Mouse (Mus musculus): ENCODE measurements around the gene Metap1d. TPM values are rescaled to one million over a fixed set of nuclear protein-coding genes. Genes with fewer than 3 reads are reported as not detected.

Gene Metap1d
- polyA plus RNA-seq, 1 experiment = 56.1 TPM

DNA sequence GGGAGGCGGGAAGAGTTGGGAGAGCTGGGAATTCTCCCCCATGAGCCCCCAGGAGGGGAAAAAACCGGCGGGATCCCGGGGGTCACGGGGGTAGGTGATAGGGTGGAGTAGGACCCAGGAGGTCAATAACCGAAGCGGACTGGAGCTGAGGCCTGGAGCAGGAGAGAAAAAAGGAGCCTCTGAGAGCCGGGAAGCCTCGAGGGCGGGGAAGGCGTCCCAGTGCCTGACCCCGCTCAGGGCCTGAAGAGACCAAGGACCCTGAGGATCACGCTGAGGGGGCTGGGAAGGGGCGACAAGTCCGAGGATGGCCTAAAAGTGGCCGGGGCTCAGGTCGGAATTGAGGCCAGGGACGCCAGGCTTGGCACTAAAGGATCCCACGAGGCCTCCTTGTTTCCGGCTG, 90.9 kb downstream of the Metap1d start:
- no peak overlapping the region for H3K27ac ChIP-seq (ENCODE audit: insufficient read depth, low read length)
- no peak overlapping the region for H3K4me3 ChIP-seq (replicated peaks; ENCODE audit: insufficient read depth, low read depth, low read length)
- H3K4me1 ChIP-seq (ENCODE audit: control insufficient read depth, insufficient read depth, low read length) = peaks cover 11% of the 10 kb centered on the region; the same call in 1 of the 2 replicates
- peak in 1 of 2 experiments; percentile 23 for DNase-seq
- TF ChIP-seq CTCF (IDR thresholded peaks at IDR 0.05; ENCODE audit: borderline replicate concordance, insufficient read depth, low read depth, low read length) (no peak), POLR2A (IDR thresholded peaks at IDR 0.05; ENCODE audit: borderline replicate concordance, insufficient read depth, low read length) (no peak)
- WGBS = 8% methylated on average over 20 of the region's 20 CpGs
- H3K27me3 ChIP-seq (ENCODE audit: control insufficient read depth, insufficient read depth, low read length) = peaks cover 41% of the 10 kb centered on the region; the same call in 1 of the 2 replicates

DNA sequence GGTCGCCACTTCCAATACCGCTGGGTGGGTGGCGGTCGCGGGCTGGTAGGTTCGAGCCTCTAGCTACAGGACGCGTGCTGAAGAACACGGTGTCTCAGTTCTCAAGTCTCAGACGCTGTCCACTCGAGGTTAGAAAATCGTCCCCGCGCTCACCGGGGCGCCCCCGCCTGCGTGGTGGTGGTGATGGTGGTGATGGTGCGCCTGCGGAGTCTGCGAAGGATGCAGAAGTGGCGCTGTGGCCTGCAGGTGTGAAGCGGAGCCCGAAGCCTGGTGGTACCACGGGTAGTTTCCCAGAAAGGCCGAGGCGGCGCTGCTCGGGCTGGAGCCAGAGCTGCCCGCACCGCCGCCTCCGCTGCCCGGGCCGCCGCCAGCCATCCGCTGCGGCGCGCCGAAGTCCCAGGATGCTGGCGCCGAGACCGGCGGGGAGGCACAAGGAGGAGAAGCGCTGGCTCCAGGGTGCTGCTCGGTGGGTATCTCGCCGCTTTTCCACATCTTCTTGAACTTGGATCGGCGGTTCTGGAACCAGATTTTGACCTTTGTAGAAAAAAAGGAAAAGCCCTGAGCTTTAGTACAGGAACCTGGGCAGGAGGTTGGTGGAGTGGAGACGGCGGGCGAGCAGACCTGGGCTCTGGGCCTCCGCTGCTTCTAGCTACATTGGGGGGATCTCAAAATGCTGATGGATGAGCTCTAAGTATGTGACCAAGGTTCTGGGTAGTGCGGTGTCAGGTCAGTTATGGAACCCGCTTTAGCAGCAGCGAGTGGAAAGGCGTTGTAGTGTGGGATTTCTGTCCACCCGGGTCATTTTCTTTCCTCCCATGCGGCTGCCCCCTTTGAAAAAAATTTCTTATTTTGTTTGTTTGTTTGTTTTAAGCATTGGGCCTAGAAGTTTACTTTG, 91.6 kb downstream of the Metap1d start:
- Histone ChIP-seq H3K27ac (ENCODE audit: insufficient read depth, low read length) (no peak overlapping the region), H3K4me1 (ENCODE audit: control insufficient read depth, insufficient read depth, low read length) (peaks cover 11% of the 10 kb centered on the region; the same call in 1 of the 2 replicates), H3K27me3 (ENCODE audit: control insufficient read depth, insufficient read depth, low read length) (peaks cover 39% of the 10 kb centered on the region; the same call in 1 of the 2 replicates), H3K4me3 (replicated peaks; ENCODE audit: insufficient read depth, low read depth, low read length) (no peak overlapping the region)
- WGBS = 4% methylated on average over 61 of the region's 61 CpGs
- DNase-seq = peak in 1 of 2 experiments; percentile 49
- TF ChIP-seq CTCF (IDR thresholded peaks at IDR 0.05; ENCODE audit: borderline replicate concordance, insufficient read depth, low read depth, low read length) (no peak), POLR2A (IDR thresholded peaks at IDR 0.05; ENCODE audit: borderline replicate concordance, insufficient read depth, low read length) (no peak)

DNA sequence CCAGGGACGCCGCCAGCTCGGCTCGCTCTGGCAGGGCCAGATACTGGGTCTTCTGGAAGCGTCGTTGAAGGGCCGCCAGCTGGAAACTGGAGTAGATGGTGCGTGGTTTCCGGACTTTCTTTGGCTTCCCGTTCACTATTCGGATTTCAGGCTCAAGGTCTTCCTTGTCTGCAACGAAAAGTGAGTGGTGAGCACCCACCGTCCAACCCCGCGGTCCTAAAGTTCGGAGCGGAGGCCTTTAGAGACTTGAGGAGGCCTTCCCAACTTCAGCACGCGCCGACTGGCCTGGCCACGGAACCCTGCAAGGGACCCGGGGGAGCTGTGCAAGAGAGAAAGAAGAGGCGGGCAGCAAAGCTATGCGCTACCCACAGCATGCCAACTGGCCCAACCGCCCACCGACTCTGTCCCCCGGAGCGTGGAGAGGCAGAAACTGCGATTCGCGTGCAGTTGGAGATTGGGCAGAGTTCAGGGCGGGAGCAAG, 92.4 kb downstream of the Metap1d start:
- 3% methylated on average over 32 of the region's 32 CpGs for WGBS
- Histone ChIP-seq H3K4me3 (replicated peaks; ENCODE audit: insufficient read depth, low read depth, low read length) (no peak overlapping the region), H3K4me1 (ENCODE audit: control insufficient read depth, insufficient read depth, low read length) (peaks cover 11% of the 10 kb centered on the region; the same call in 1 of the 2 replicates), H3K27me3 (ENCODE audit: control insufficient read depth, insufficient read depth, low read length) (peaks cover 37% of the 10 kb centered on the region; the same call in 1 of the 2 replicates), H3K27ac (ENCODE audit: insufficient read depth, low read length) (no peak overlapping the region)
- TF ChIP-seq POLR2A (IDR thresholded peaks at IDR 0.05; ENCODE audit: borderline replicate concordance, insufficient read depth, low read length) (no peak), CTCF (IDR thresholded peaks at IDR 0.05; ENCODE audit: borderline replicate concordance, insufficient read depth, low read depth, low read length) (no peak)
- DNase-seq = peak in 1 of 2 experiments; percentile 53

DNA sequence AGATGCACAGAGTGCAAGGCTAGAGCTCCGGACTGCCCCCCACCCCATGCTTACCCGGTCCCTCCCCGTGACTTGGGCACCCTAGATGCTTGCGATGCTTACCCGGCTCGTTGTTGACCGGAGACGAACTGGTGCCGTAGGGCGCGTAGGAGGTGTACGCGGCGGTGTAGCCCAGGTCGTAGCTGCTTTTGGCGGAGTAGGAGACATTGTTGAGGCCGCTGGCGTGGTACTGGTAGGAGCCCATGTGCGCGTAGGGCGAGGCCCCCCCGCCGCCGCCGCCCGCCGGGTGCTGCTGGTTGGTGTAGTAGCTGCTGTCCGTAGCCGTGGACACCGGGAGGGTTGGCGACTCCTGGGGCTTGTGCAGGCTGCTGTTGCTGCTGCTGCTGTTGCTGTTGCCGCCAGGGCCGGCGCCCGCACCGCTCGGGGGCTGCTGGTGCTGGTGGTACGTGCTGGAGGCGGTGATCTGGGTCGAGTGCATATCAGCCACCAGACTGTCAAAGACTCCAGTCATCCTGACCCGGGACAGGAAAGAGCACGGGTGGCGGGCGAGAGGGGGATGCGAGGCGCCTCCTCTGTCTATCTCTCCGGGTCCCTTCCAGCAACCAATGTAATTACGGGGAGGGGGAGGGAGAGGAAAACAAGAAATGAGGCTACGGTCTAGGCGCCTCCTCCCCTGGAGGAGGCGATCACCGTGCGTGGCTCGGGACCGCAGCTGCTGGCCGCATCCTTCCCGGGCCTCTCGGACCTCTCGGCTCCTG, 93.0 kb downstream of the Metap1d start:
- DNase-seq = peak in 1 of 2 experiments; percentile 41
- no peak overlapping the region for H3K27ac ChIP-seq (ENCODE audit: insufficient read depth, low read length)
- peaks cover 11% of the 10 kb centered on the region; the same call in 1 of the 2 replicates for H3K4me1 ChIP-seq (ENCODE audit: control insufficient read depth, insufficient read depth, low read length)
- no peak for TF ChIP-seq CTCF (IDR thresholded peaks at IDR 0.05; ENCODE audit: borderline replicate concordance, insufficient read depth, low read depth, low read length)
- no peak for TF ChIP-seq POLR2A (IDR thresholded peaks at IDR 0.05; ENCODE audit: borderline replicate concordance, insufficient read depth, low read length)
- 2% methylated on average over 59 of the region's 59 CpGs for WGBS
- H3K27me3 ChIP-seq (ENCODE audit: control insufficient read depth, insufficient read depth, low read length) = peaks cover 35% of the 10 kb centered on the region; the same call in 1 of the 2 replicates
- no peak overlapping the region for H3K4me3 ChIP-seq (replicated peaks; ENCODE audit: insufficient read depth, low read depth, low read length)

DNA sequence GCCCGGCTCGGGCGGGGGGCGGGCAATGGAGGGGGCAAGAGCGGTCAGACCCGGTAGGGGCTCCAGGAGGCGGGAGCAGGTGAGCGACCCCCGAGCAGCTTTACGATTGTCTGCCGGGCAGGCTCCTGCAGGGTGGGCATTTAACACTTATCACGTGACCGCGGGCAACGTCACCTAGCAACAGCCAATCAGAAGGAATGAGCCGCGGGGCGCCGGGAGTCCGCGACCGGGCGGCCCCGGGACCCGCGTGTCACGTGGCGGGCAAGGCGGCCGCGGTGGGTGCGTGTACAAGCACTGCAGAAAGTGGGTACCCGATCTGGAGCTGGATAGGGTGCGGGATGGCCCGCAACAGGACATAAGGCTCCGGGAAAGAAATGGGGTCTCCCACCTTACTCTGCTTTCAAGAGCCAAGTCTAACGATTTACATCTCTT, 93.6 kb downstream of the Metap1d start, which contains the start of gene Dlx2:
Dlx2 (minus strand) TSS at position 115 of the 432 bp plus-strand sequence.
- H3K27me3 ChIP-seq (ENCODE audit: control insufficient read depth, insufficient read depth, low read length) = peaks cover 29% of the 10 kb centered on the region; the same call in 1 of the 2 replicates
- DNase-seq = peak in 1 of 2 experiments; percentile 32
- no peak for TF ChIP-seq POLR2A (IDR thresholded peaks at IDR 0.05; ENCODE audit: borderline replicate concordance, insufficient read depth, low read length)
- no peak for TF ChIP-seq CTCF (IDR thresholded peaks at IDR 0.05; ENCODE audit: borderline replicate concordance, insufficient read depth, low read depth, low read length)
- no peak within 1 kb of the TSS for H3K4me3 ChIP-seq (replicated peaks; ENCODE audit: insufficient read depth, low read depth, low read length)
- H3K4me1 ChIP-seq (ENCODE audit: control insufficient read depth, insufficient read depth, low read length) = peaks cover 11% of the 10 kb centered on the region; the same call in 1 of the 2 replicates
- whole genome bisulfite sequencing = under 1% methylated on average over 36 of the region's 37 CpGs
- H3K27ac ChIP-seq (ENCODE audit: insufficient read depth, low read length) = no peak within 1 kb of the TSS

DNA sequence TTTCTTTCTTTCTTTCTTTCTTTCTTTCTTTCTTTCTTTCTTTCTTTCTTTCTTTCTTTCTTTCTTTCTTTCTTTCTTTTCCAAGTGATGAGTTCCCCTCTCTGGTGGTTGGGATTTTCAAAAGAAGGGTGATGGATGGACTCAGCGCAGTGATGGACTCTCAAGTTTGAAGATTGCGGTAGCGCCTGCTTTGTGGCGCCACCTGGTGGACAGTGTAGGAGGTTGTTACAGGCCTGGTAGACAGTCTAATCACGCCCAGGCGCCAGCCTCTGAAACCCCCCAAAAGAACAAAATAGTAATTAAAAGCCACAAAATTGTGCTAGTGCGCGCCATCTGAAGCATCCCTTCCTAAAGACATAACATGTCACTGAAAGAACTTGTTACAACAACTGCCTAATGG, 94.8 kb downstream of the Metap1d start:
- peaks cover 11% of the 10 kb centered on the region; the same call in 1 of the 2 replicates for H3K4me1 ChIP-seq (ENCODE audit: control insufficient read depth, insufficient read depth, low read length)
- TF ChIP-seq CTCF (IDR thresholded peaks at IDR 0.05; ENCODE audit: borderline replicate concordance, insufficient read depth, low read depth, low read length) (peak; percentile 66), POLR2A (IDR thresholded peaks at IDR 0.05; ENCODE audit: borderline replicate concordance, insufficient read depth, low read length) (no peak)
- DNase-seq = peak; percentile 38 to 48
- H3K27ac ChIP-seq (ENCODE audit: insufficient read depth, low read length) = no peak overlapping the region
- no peak overlapping the region for H3K4me3 ChIP-seq (replicated peaks; ENCODE audit: insufficient read depth, low read depth, low read length)
- peaks cover 27% of the 10 kb centered on the region; the same call in 1 of the 2 replicates for H3K27me3 ChIP-seq (ENCODE audit: control insufficient read depth, insufficient read depth, low read length)
- WGBS = 8% methylated on average over 8 of the region's 8 CpGs

DNA sequence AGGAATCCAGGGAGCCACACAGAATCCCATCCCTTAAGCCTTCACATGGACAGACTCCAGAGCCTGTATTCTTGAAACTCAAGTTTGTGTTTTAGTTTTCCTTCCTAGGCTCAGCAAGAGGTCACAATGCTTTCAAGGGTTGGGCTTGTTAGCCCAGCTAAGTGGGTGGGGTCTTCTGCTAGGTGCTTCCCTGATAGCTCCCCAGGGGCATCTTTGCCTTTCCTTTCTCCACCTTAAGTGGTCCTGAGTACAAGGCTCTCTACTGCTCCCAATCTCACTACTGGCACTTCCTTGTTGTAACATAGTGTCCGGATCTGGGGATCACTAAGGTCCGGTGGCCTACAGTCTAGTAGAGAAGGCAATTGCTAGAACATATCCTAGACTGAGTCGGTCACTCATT, 97.3 kb downstream of the Metap1d start:
- H3K27ac ChIP-seq (ENCODE audit: insufficient read depth, low read length) = no peak overlapping the region
- no peak for DNase-seq
- peaks cover 14% of the 10 kb centered on the region; the same call in 1 of the 2 replicates for H3K27me3 ChIP-seq (ENCODE audit: control insufficient read depth, insufficient read depth, low read length)
- H3K4me1 ChIP-seq (ENCODE audit: control insufficient read depth, insufficient read depth, low read length) = peaks cover 7% of the 10 kb centered on the region; the same call in 1 of the 2 replicates
- no peak overlapping the region for H3K4me3 ChIP-seq (replicated peaks; ENCODE audit: insufficient read depth, low read depth, low read length)
- TF ChIP-seq POLR2A (IDR thresholded peaks at IDR 0.05; ENCODE audit: borderline replicate concordance, insufficient read depth, low read length) (no peak), CTCF (IDR thresholded peaks at IDR 0.05; ENCODE audit: borderline replicate concordance, insufficient read depth, low read depth, low read length) (no peak)
- 31% methylated on average over 3 of the region's 3 CpGs for WGBS

All from cerebellum, adult 2 months (tissue).